Mouse (Mus musculus): ENCODE measurements around the gene Tango6.

Gene Tango6

GRCm38 (mm10) chr8:106700131-106700530 lies 17.3 kb downstream of the Tango6 start:
- DNase-seq (ENCODE audit: low read depth, low spot score), result no peak

- DNase-seq (ENCODE audit: low read depth, low spot score), result no peak
These were observed 18.5 kb downstream of the Tango6 start for GRCm38 (mm10) chr8:106701360-106701759.

GRCm38 (mm10) chr8:106704199-106704900 lies 21.5 kb downstream of the Tango6 start:
- no peak for DNase-seq (ENCODE audit: low read depth, low spot score)

GRCm38 (mm10) chr8:106704901-106705321 lies 22.0 kb downstream of the Tango6 start:
- no peak for DNase-seq (ENCODE audit: low read depth, low spot score)

GRCm38 (mm10) chr8:106706194-106706593 lies 23.3 kb downstream of the Tango6 start:
- DNase-seq (ENCODE audit: low read depth, low spot score), result no peak

- no peak for DNase-seq (ENCODE audit: low read depth, low spot score)
These were observed 27.1 kb downstream of the Tango6 start for GRCm38 (mm10) chr8:106710002-106710401.

- no peak for DNase-seq (ENCODE audit: low read depth, low spot score)
These were observed 29.6 kb downstream of the Tango6 start for GRCm38 (mm10) chr8:106712487-106712886.

GRCm38 (mm10) chr8:106714297-106714696 lies 31.4 kb downstream of the Tango6 start:
- DNase-seq (ENCODE audit: low read depth, low spot score), result no peak

- peak; percentile 69 for DNase-seq (ENCODE audit: low read depth, low spot score)
These were observed 35.2 kb downstream of the Tango6 start for GRCm38 (mm10) chr8:106718091-106718500.

- DNase-seq (ENCODE audit: low read depth, low spot score), result no peak
These were observed 38.1 kb downstream of the Tango6 start for GRCm38 (mm10) chr8:106720921-106721320.

GRCm38 (mm10) chr8:106722453-106722852 lies 39.6 kb downstream of the Tango6 start:
- no peak for DNase-seq (ENCODE audit: low read depth, low spot score)

- no peak for DNase-seq (ENCODE audit: low read depth, low spot score)
These were observed 41.1 kb downstream of the Tango6 start for GRCm38 (mm10) chr8:106723921-106724320.

GRCm38 (mm10) chr8:106726551-106726950 lies 43.7 kb downstream of the Tango6 start:
- DNase-seq (ENCODE audit: low read depth, low spot score), result no peak

- no peak for DNase-seq (ENCODE audit: low read depth, low spot score)
These were observed 44.5 kb downstream of the Tango6 start for GRCm38 (mm10) chr8:106727241-106727835.

GRCm38 (mm10) chr8:106727889-106728288 lies 45.0 kb downstream of the Tango6 start:
- no peak for DNase-seq (ENCODE audit: low read depth, low spot score)

GRCm38 (mm10) chr8:106732921-106733320 lies 50.1 kb downstream of the Tango6 start:
- no peak for DNase-seq (ENCODE audit: low read depth, low spot score)

GRCm38 (mm10) chr8:106733703-106734102 lies 50.8 kb downstream of the Tango6 start:
- DNase-seq (ENCODE audit: low read depth, low spot score), result no peak

GRCm38 (mm10) chr8:106734222-106734621 lies 51.4 kb downstream of the Tango6 start:
- DNase-seq (ENCODE audit: low read depth, low spot score), result no peak

GRCm38 (mm10) chr8:106736861-106737662 lies 54.2 kb downstream of the Tango6 start:
- DNase-seq (ENCODE audit: low read depth, low spot score), result no peak

- DNase-seq (ENCODE audit: low read depth, low spot score), result no peak
These were observed 55.0 kb downstream of the Tango6 start for GRCm38 (mm10) chr8:106737846-106738245.

- no peak for DNase-seq (ENCODE audit: low read depth, low spot score)
These were observed 59.5 kb downstream of the Tango6 start for GRCm38 (mm10) chr8:106742321-106742720.

- DNase-seq (ENCODE audit: low read depth, low spot score), result no peak
These were observed 60.5 kb downstream of the Tango6 start for GRCm38 (mm10) chr8:106743361-106743760.
